Mouse (Mus musculus): ENCODE measurements around the gene Prr36.

DNA sequence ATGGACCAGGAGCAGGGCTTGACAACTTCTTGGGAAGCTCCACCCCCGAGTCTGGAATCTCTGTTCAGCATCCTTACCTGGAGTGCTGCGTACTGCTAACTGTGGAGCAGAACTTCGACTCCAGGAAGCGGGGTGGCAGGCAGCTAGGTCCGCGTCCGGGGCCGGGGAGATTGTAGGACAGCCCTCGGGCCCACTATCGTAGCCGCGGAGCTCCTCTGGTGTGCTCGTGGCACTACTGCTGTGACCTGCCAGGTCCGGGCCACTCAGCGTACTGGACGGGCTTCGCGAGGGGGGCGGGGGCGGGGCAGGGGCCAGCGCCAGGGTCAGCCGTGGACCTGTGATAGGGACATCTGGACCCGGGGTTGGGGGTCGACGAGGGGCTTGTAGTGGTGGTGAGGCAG, 4.5 kb downstream of the Prr36 start:
- TF ChIP-seq CTCF (IDR thresholded peaks at IDR 0.05; ENCODE audit: low read depth): no peak
- no peak for TF ChIP-seq EP300 (IDR thresholded peaks at IDR 0.05; ENCODE audit: low read depth)
